Mouse (Mus musculus) limb, embryonic 10.5 days (tissue): ENCODE measurements around the gene Phka2. TPM values are rescaled to one million over a fixed set of nuclear protein-coding genes. Genes with fewer than 3 reads are reported as not detected.

Experiments used
- DNase-seq: peaks from one replicate; pipeline ENCODE4 v3.0.0-alpha.2; 2017; ENCODE audit warnings: low spot score
- H3K27ac ChIP-seq: fragments of 300-500 bp; sonication (generic); 2 replicates; pipeline ENCODE4 v1.5.1; 2016; ENCODE audit warnings: mild to moderate bottlenecking
- H3K27me3 ChIP-seq: fragments of 300-500 bp; sonication (generic); 2 replicates; pipeline ENCODE4 v1.6.1; 2016; ENCODE audit warnings: low read depth, mild to moderate bottlenecking; ENCODE audit not compliant: poor library complexity, severe bottlenecking
- H3K36me3 ChIP-seq: fragments of 300-500 bp; sonication (generic); 2 replicates; pipeline ENCODE4 v1.6.1; 2016; ENCODE audit warnings: mild to moderate bottlenecking, moderate library complexity
- H3K4me1 ChIP-seq: fragments of 300-500 bp; sonication (generic); 2 replicates; pipeline ENCODE4 v1.6.1; 2016
- H3K4me3 ChIP-seq: fragments of 300-500 bp; sonication (generic); 2 replicates; pipeline ENCODE4 v1.5.1; 2016; ENCODE audit warnings: mild to moderate bottlenecking, moderate library complexity
- H3K9me3 ChIP-seq: fragments of 300-500 bp; sonication (generic); replicated peaks from 2 replicates; pipeline ENCODE4 v1.6.1; 2016; ENCODE audit warnings: mild to moderate bottlenecking
- WGBS: fragments of 180-500 bp; shearing (Covaris S2); methylation state at CpG from one replicate; pipeline ENCODE4 v1.1.7; 2016; 5-methylcytosine and 5-hydroxymethylcytosine counted together
- polyA plus RNA-seq: library from polyadenylated mRNA; unstranded; fragments of >200 nt; fragmentation: Nextera tagmentation; extraction: Ambion mirVana; gene quantifications from 2 replicates; pipeline ENCODE4 v1.2.1, GENCODE M21; 2016

The Phka2 gene
- polyA plus RNA-seq, 1 experiment from 2014 or later = 16.4 TPM

DNA sequence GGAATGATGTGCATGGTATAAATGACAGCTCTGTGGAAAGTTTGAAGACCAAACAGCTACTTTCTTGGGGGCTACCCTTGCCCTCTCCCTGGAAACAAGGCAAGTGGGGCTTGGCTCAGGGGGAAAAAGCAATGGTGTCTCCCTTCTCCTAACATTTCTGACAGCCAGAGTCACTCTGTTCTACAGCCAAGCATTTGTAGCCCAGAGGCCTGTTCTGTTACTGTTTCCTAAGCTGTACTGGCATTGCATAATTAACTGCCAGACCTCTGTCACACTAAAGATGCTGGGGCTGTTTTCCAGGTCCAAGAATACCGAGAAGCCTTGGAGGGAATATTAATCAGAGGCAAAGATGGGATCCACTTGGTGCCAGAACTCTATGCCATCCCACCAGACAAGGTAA lies 46.9 kb downstream of the Phka2 start:
- Histone ChIP-seq H3K36me3 (0 out of 2 replicates have a peak, but pooled peaks cover 6% of the 10 kb centered on the region), H3K4me3 (no peak overlapping the region), H3K9me3 (no peaks in the 10 kb centered on the region), H3K4me1 (no peaks in the 10 kb centered on the region), H3K27ac (no peak overlapping the region), H3K27me3 (peaks cover 82% of the 10 kb centered on the region)
- DNase-seq = no peak
- 67% methylated on average over 1 of the region's 1 CpGs for WGBS

DNA sequence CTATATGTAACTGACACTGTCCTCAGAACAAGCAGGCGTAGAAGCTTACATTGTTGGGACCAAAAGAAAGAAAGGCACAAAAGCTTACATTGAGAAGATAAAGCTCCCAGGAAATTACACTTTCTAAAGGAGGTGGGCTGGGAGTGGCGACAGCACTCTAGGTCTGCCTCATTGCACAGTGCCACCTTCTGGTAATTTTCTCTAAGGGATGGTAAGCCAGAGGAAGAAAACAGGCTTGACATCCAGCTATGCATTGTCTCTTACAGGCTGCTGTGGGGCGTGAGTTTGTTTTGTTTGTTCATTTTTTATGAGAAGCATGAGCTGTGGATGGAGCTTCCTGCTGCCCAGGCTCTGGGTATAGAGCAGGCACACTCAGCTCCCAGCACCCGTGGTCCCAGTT lies 50.1 kb downstream of the Phka2 start:
- 71% methylated on average over 4 of the region's 4 CpGs for WGBS
- Histone ChIP-seq H3K27me3 (peaks cover 91% of the 10 kb centered on the region), H3K27ac (no peak overlapping the region), H3K4me1 (no peaks in the 10 kb centered on the region), H3K4me3 (no peak overlapping the region), H3K36me3 (no peaks in the 10 kb centered on the region), H3K9me3 (no peaks in the 10 kb centered on the region)
- no peak for DNase-seq

- DNase-seq = no peak
- Histone ChIP-seq H3K4me3 (no peak overlapping the region), H3K4me1 (no peaks in the 10 kb centered on the region), H3K27me3 (peaks cover 93% of the 10 kb centered on the region), H3K27ac (no peak overlapping the region), H3K36me3 (0 out of 2 replicates have a peak, but pooled peaks cover 4% of the 10 kb centered on the region), H3K9me3 (no peaks in the 10 kb centered on the region)
- 89% methylated on average over 5 of the region's 5 CpGs for WGBS
Measured at GRCm38 (mm10) chrX:160583589-160583988, 81.6 kb downstream of the Phka2 start.

DNA sequence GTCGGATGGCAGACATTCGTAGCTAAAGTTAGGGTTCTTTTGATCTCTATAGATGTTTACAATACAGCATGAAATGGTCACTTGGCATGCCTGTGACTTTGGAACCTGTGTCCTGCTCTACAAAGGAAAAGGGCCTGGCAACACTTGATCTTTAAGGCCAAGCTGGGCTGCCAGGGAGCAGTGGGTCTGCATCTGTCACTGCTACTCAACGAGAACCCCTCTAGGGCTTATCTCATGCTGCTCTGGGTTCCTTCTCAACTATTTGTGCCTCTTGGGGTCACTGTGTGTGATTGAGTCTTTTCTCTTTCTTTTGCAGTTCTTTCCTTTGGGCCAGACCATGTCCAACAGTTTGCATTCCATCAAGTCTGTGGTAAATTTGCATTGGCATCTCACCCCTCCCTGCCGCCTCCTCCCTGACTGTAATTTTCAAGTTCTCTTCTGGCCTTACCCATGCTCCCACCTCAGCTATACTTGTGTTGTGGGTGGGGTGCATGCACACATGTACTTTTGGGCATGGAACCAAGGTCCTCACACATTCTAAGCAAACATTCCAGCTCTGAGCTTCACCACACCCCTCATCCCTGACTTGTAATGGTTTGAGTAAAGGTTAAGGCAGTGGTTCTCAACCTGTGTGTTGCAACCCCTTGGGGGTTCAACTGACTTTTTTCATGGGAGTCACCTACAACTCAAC lies 82.3 kb downstream of the Phka2 start:
- DNase-seq = no peak
- 0 out of 2 replicates have a peak, but pooled peaks cover 4% of the 10 kb centered on the region for H3K36me3 ChIP-seq
- no peak overlapping the region for H3K4me3 ChIP-seq
- WGBS = 87% methylated on average over 4 of the region's 4 CpGs
- no peaks in the 10 kb centered on the region for H3K4me1 ChIP-seq
- H3K9me3 ChIP-seq = no peaks in the 10 kb centered on the region
- H3K27ac ChIP-seq = no peak overlapping the region
- H3K27me3 ChIP-seq = peaks cover 93% of the 10 kb centered on the region

DNA sequence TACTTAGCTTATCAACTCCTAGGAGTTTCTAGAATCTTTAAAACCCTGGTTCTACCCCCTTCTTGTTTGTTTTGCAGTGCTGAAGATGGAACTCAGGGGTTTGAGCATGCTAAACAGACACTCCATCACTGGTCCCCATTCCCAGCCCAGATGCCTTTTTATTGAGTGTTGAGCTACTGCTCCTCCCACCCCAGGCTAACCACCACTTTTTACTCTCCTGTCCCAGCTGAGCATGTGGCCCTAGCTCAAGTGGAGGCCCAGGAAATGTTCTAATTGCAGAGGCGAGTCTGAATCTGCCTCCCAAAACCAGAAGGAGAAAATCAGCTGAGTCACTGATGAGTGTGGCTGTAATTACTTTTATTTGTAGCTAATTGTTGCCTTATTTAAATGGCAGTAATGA lies 83.1 kb downstream of the Phka2 start:
- Histone ChIP-seq H3K36me3 (peaks cover 5% of the 10 kb centered on the region; the same call in 1 of the 2 replicates), H3K27me3 (peaks cover 93% of the 10 kb centered on the region), H3K27ac (no peak overlapping the region), H3K4me1 (no peaks in the 10 kb centered on the region), H3K4me3 (no peak overlapping the region), H3K9me3 (no peaks in the 10 kb centered on the region)
- no peak for DNase-seq
- WGBS = 38% methylated on average over 1 of the region's 1 CpGs

GRCm38 (mm10) chrX:160588523-160588922 lies 86.6 kb downstream of the Phka2 start:
- H3K4me3 ChIP-seq = no peak overlapping the region
- H3K27me3 ChIP-seq = peaks cover 98% of the 10 kb centered on the region
- no peaks in the 10 kb centered on the region for H3K4me1 ChIP-seq

DNA sequence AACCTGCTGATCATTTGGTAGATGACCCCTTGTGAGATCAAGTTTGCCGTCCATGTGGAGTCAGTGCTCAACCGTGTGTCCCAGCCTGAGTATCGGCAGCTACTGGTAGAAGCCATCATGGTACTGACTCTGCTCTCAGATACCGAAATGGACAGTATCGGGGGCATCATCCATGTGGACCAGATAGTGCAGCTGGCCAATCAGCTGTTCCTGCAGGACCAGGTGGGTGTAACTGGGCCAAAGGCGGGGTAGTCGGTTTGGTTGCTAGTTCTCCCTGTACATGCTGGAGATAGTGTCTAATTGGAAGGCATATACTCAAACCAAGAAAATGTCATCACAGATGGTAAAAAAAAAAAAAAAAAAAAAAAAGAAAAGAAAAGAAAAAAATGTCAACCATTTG lies 88.2 kb downstream of the Phka2 start:
- Histone ChIP-seq H3K36me3 (peaks cover 5% of the 10 kb centered on the region; the same call in 1 of the 2 replicates), H3K27ac (no peak overlapping the region), H3K4me1 (no peaks in the 10 kb centered on the region), H3K27me3 (peaks cover 81% of the 10 kb centered on the region), H3K4me3 (no peak overlapping the region), H3K9me3 (no peaks in the 10 kb centered on the region)
- WGBS = 96% methylated on average over 7 of the region's 7 CpGs
- DNase-seq = no peak

More at GRCm38 (mm10) chrX:160588523-160588922, 86.6 kb downstream of the Phka2 start:
- Histone ChIP-seq H3K27ac (no peak overlapping the region), H3K36me3 (peaks cover 5% of the 10 kb centered on the region; the same call in 1 of the 2 replicates), H3K9me3 (no peaks in the 10 kb centered on the region)
- 93% methylated on average over 4 of the region's 4 CpGs for WGBS
- no peak for DNase-seq

GRCm38 (mm10) chrX:160592933-160593332 lies 91.0 kb downstream of the Phka2 start:
- WGBS = 88% methylated on average over 6 of the region's 6 CpGs
- Histone ChIP-seq H3K27ac (no peak overlapping the region), H3K4me1 (no peaks in the 10 kb centered on the region), H3K4me3 (no peak overlapping the region), H3K27me3 (peaks cover 75% of the 10 kb centered on the region), H3K36me3 (peaks cover 3% of the 10 kb centered on the region; the same call in 1 of the 2 replicates), H3K9me3 (no peaks in the 10 kb centered on the region)
- no peak for DNase-seq

GRCm38 (mm10) chrX:160598055-160598454 lies 96.1 kb downstream of the Phka2 start:
- no peaks in the 10 kb centered on the region for H3K9me3 ChIP-seq
- 82% methylated on average over 2 of the region's 2 CpGs for WGBS
- H3K27ac ChIP-seq = no peak overlapping the region
- DNase-seq = no peak
- H3K27me3 ChIP-seq = peaks cover 76% of the 10 kb centered on the region
- peaks cover 15% of the 10 kb centered on the region for H3K4me1 ChIP-seq
- no peak overlapping the region for H3K4me3 ChIP-seq
- H3K36me3 ChIP-seq = no peaks in the 10 kb centered on the region

- H3K4me3 ChIP-seq = no peak overlapping the region
- H3K4me1 ChIP-seq = peaks cover 15% of the 10 kb centered on the region
- H3K36me3 ChIP-seq = no peaks in the 10 kb centered on the region
- 52% methylated on average over 3 of the region's 3 CpGs for WGBS
- H3K27ac ChIP-seq = no peak overlapping the region
- H3K9me3 ChIP-seq = no peaks in the 10 kb centered on the region
- peaks cover 80% of the 10 kb centered on the region for H3K27me3 ChIP-seq
- DNase-seq = no peak
Measured at GRCm38 (mm10) chrX:160598562-160599458, 96.8 kb downstream of the Phka2 start.

- Histone ChIP-seq H3K4me3 (no peak overlapping the region), H3K4me1 (peaks cover 15% of the 10 kb centered on the region), H3K27ac (no peak overlapping the region), H3K36me3 (no peaks in the 10 kb centered on the region), H3K9me3 (no peaks in the 10 kb centered on the region), H3K27me3 (peaks cover 100% of the 10 kb centered on the region)
- no peak for DNase-seq
- 87% methylated on average over 3 of the region's 3 CpGs for WGBS
Measured at GRCm38 (mm10) chrX:160601053-160601452, 99.1 kb downstream of the Phka2 start.

- Histone ChIP-seq H3K36me3 (no peaks in the 10 kb centered on the region), H3K9me3 (no peaks in the 10 kb centered on the region), H3K4me3 (no peak overlapping the region), H3K27ac (no peak overlapping the region), H3K27me3 (peaks cover 89% of the 10 kb centered on the region), H3K4me1 (peaks cover 15% of the 10 kb centered on the region)
- WGBS = 97% methylated on average over 1 of the region's 1 CpGs
- no peak for DNase-seq
Measured at GRCm38 (mm10) chrX:160602770-160603169, 100.8 kb downstream of the Phka2 start.

- Histone ChIP-seq H3K9me3 (no peaks in the 10 kb centered on the region), H3K4me3 (no peak overlapping the region), H3K4me1 (peaks cover 11% of the 10 kb centered on the region), H3K27ac (no peak overlapping the region), H3K36me3 (no peaks in the 10 kb centered on the region), H3K27me3 (peaks cover 83% of the 10 kb centered on the region)
- no peak for DNase-seq
- WGBS = 89% methylated on average over 2 of the region's 2 CpGs
Measured at GRCm38 (mm10) chrX:160603316-160603715, 101.3 kb downstream of the Phka2 start.
